Mouse (Mus musculus): ENCODE data around the gene Plxna4. TPM values are rescaled to one million over a fixed set of nuclear protein-coding genes. Genes with fewer than 3 reads are reported as not detected.

Plxna4 gene
- polyA plus RNA-seq, 1 experiment from 2014 or later: 4.1 TPM

DNA sequence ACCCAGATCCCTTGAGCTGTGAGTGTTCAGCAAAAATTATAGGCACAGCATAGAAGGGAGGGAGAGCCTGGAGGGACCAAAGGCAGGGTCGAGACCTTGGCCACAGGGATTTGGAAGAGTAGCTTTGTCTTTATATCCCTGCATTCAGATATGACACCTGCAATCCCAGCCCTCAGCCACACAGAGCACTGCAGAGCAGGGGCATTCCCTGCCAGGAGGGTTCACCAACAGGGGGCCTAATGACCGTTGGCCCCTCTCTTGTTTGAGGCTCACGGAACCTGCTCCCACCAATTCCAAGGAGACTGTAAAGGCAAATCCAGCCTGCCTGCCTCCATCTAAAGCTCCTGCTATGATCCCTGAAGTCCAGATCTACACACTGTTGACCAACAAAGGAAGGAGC is 410.1 kb downstream of the Plxna4 start:
- Histone ChIP-seq H3K36me3 (ENCODE audit: control insufficient read depth, insufficient read depth, low read length) (no peaks in the 10 kb centered on the region), H3K9me3 (ENCODE audit: control insufficient read depth, low read length) (no peaks in the 10 kb centered on the region), H3K4me1 (ENCODE audit: control insufficient read depth, insufficient read depth, low read length) (peaks cover 12% of the 10 kb centered on the region), H3K9ac (ENCODE audit: low read length) (no peak overlapping the region), H3K27ac (replicated peaks; ENCODE audit: low read depth, low read length) (no peak overlapping the region), H3K4me3 (ENCODE audit: low read depth, low read length) (no peak overlapping the region), H3K27me3 (ENCODE audit: control insufficient read depth, insufficient read depth, low read length) (no peaks in the 10 kb centered on the region), H3K4me2 (ENCODE audit: low read depth, severe bottlenecking) (no peak overlapping the region)
- WGBS: 71% methylated on average over 3 of the region's 3 CpGs
- ATAC-seq (ENCODE audit: insufficient number of reproducible peaks, low FRiP score, low TSS enrichment, low read depth) (no peak), DNase-seq (ENCODE audit: low spot score) (no peak)

DNA sequence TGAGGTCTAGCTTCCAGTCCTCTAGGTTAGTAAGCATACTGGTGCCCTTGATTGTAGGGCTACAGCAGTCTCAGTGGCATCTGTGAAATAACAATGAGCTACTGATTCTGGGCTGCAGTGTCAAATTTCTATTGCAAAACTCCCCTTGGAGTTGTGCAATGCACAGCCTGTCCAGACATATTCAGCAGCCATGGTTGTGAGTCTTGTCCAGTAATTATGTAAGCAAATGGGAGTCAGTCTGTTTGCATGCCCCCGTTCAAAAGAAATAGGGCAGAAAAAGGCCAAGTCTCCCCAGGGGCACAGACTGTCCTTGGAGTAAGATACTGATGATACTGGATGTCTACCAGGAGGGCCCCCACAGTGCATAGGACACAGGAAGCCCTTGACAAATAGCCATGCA is 420.3 kb downstream of the Plxna4 start:
- H3K9me3 ChIP-seq (ENCODE audit: control insufficient read depth, low read length): no peaks in the 10 kb centered on the region
- peaks cover 2% of the 10 kb centered on the region; the same call in 1 of the 2 replicates for H3K4me1 ChIP-seq (ENCODE audit: control insufficient read depth, insufficient read depth, low read length)
- H3K4me3 ChIP-seq (ENCODE audit: low read depth, low read length): no peak overlapping the region
- no peak overlapping the region for H3K9ac ChIP-seq (ENCODE audit: low read length)
- no peak for DNase-seq (ENCODE audit: low spot score)
- H3K27me3 ChIP-seq (ENCODE audit: control insufficient read depth, insufficient read depth, low read length): no peaks in the 10 kb centered on the region
- WGBS: 68% methylated on average over 1 of the region's 1 CpGs
- ATAC-seq (ENCODE audit: insufficient number of reproducible peaks, low FRiP score, low TSS enrichment, low read depth): no peak
- no peak overlapping the region for H3K27ac ChIP-seq (replicated peaks; ENCODE audit: low read depth, low read length)
- H3K36me3 ChIP-seq (ENCODE audit: control insufficient read depth, insufficient read depth, low read length): no peaks in the 10 kb centered on the region
- no peak overlapping the region for H3K4me2 ChIP-seq (ENCODE audit: low read depth, severe bottlenecking)

DNA sequence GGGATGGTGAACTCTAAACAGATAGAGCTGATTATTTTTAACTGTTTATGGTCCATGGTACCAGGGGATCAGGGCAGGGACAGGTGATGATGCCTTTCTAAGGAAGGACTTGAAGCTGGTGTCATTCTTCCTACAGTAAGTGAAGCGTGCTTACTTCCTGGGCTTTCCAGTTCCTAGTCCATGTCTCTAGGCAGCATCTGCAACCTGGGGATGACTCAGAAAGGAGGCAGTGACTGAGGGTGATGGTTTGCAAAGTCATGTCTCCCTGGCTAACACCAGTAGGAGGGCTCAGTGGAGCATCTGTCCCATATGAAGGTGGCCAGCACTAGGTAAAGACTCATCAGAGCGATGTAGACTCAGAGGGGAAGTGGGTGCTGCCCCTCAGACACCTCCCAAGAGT is 427.6 kb downstream of the Plxna4 start:
- Histone ChIP-seq H3K9me3 (ENCODE audit: control insufficient read depth, low read length) (no peaks in the 10 kb centered on the region), H3K36me3 (ENCODE audit: control insufficient read depth, insufficient read depth, low read length) (no peaks in the 10 kb centered on the region), H3K9ac (ENCODE audit: low read length) (no peak overlapping the region)

DNA sequence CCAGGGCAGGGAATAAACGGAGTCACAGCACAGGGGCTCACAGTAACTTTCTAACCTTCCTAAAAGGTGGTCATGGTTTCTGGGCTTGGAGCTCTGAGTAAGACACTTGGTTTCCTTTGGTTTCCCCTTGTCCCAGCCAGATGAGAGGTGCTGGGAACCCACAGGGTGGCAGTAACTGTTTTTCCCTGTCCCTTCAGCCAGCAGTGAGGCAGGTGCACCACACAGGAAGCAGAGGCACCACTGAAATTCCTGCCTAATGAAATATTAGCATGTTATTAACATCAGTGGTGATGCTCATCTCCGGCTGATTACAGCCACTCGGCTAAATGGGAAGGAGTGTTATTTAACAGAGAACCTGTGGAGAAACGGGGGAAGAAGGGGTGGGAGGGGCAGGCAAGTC is 428.1 kb downstream of the Plxna4 start:
- no peaks in the 10 kb centered on the region for H3K27me3 ChIP-seq (ENCODE audit: control insufficient read depth, insufficient read depth, low read length)

More for the DNA sequence above, 427.6 kb downstream of the Plxna4 start:
- Histone ChIP-seq H3K4me2 (ENCODE audit: low read depth, severe bottlenecking) (no peak overlapping the region), H3K27ac (replicated peaks; ENCODE audit: low read depth, low read length) (no peak overlapping the region), H3K4me1 (ENCODE audit: control insufficient read depth, insufficient read depth, low read length) (no peaks in the 10 kb centered on the region), H3K4me3 (ENCODE audit: low read depth, low read length) (no peak overlapping the region), H3K27me3 (ENCODE audit: control insufficient read depth, insufficient read depth, low read length) (no peaks in the 10 kb centered on the region)
- 80% methylated on average over 2 of the region's 2 CpGs for WGBS
- ATAC-seq (ENCODE audit: insufficient number of reproducible peaks, low FRiP score, low TSS enrichment, low read depth) (no peak), DNase-seq (ENCODE audit: low spot score) (no peak)

DNA sequence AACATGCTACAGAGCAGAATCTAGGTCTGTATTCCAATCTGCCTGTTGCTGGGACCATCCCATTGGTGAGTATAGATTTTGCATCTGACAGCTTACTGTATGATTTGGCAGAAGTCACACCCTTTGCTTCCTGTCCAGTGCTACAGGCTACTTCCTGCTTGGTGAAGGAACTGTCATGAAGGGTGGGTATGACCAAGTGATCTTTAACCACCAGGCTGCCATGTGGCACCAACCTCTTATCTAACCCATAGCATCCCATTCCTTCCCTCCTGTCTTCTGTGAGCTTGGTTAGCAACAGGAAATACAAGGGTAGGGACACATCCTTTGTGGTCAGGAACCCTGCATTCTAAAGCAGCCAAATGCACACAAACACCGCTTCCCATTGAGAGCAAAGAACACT is 429.6 kb downstream of the Plxna4 start:
- no peak overlapping the region for H3K27ac ChIP-seq (replicated peaks; ENCODE audit: low read depth, low read length)
- DNase-seq (ENCODE audit: low spot score): no peak
- H3K4me3 ChIP-seq (ENCODE audit: low read depth, low read length): no peak overlapping the region
- H3K4me2 ChIP-seq (ENCODE audit: low read depth, severe bottlenecking): no peak overlapping the region
- no peaks in the 10 kb centered on the region for H3K4me1 ChIP-seq (ENCODE audit: control insufficient read depth, insufficient read depth, low read length)
- ATAC-seq (ENCODE audit: insufficient number of reproducible peaks, low FRiP score, low TSS enrichment, low read depth): no peak
- no peak overlapping the region for H3K9ac ChIP-seq (ENCODE audit: low read length)
- H3K36me3 ChIP-seq (ENCODE audit: control insufficient read depth, insufficient read depth, low read length): no peaks in the 10 kb centered on the region
- no peaks in the 10 kb centered on the region for H3K9me3 ChIP-seq (ENCODE audit: control insufficient read depth, low read length)
- WGBS: 87% methylated on average over 1 of the region's 1 CpGs
- no peaks in the 10 kb centered on the region for H3K27me3 ChIP-seq (ENCODE audit: control insufficient read depth, insufficient read depth, low read length)

More for the DNA sequence above, 428.1 kb downstream of the Plxna4 start:
- H3K27ac ChIP-seq (replicated peaks; ENCODE audit: low read depth, low read length): no peak overlapping the region
- H3K9me3 ChIP-seq (ENCODE audit: control insufficient read depth, low read length): no peaks in the 10 kb centered on the region
- no peaks in the 10 kb centered on the region for H3K36me3 ChIP-seq (ENCODE audit: control insufficient read depth, insufficient read depth, low read length)
- no peaks in the 10 kb centered on the region for H3K4me1 ChIP-seq (ENCODE audit: control insufficient read depth, insufficient read depth, low read length)
- H3K9ac ChIP-seq (ENCODE audit: low read length): no peak overlapping the region
- no peak overlapping the region for H3K4me3 ChIP-seq (ENCODE audit: low read depth, low read length)
- 28% methylated on average over 4 of the region's 4 CpGs for WGBS
- H3K4me2 ChIP-seq (ENCODE audit: low read depth, severe bottlenecking): no peak overlapping the region
- ATAC-seq (ENCODE audit: insufficient number of reproducible peaks, low FRiP score, low TSS enrichment, low read depth) (no peak), DNase-seq (ENCODE audit: low spot score) (no peak)

DNA sequence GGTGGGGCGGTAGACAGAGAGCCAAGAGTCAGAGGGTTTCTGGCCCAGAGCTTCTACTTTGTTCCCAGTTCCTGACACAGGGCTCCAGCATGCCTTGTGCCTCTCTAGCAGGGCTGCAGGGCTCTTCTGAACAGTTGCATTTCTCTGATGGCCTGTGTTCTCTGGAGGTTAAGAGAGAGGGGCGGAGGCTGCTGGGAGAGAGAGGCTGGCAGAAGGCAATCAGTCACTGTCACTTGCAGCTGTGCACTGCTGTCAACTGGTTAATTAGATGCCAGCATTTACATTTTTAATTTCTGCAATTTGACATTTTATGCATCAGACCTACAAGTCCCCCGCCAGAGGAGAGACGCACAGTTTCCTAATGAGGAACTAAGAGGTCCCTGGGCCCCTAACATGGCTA is 434.8 kb downstream of the Plxna4 start:
- no peak overlapping the region for H3K4me3 ChIP-seq (ENCODE audit: low read depth, low read length)
- H3K36me3 ChIP-seq (ENCODE audit: control insufficient read depth, insufficient read depth, low read length): no peaks in the 10 kb centered on the region
- H3K4me2 ChIP-seq (ENCODE audit: low read depth, severe bottlenecking): no peak overlapping the region
- ATAC-seq (ENCODE audit: insufficient number of reproducible peaks, low FRiP score, low TSS enrichment, low read depth): no peak
- H3K9ac ChIP-seq (ENCODE audit: low read length): no peak overlapping the region
- no peak overlapping the region for H3K27ac ChIP-seq (replicated peaks; ENCODE audit: low read depth, low read length)
- no peak for DNase-seq (ENCODE audit: low spot score)
- H3K4me1 ChIP-seq (ENCODE audit: control insufficient read depth, insufficient read depth, low read length): no peaks in the 10 kb centered on the region
- no peaks in the 10 kb centered on the region for H3K27me3 ChIP-seq (ENCODE audit: control insufficient read depth, insufficient read depth, low read length)
- no peaks in the 10 kb centered on the region for H3K9me3 ChIP-seq (ENCODE audit: control insufficient read depth, low read length)
- WGBS: 83% methylated on average over 4 of the region's 4 CpGs

DNA sequence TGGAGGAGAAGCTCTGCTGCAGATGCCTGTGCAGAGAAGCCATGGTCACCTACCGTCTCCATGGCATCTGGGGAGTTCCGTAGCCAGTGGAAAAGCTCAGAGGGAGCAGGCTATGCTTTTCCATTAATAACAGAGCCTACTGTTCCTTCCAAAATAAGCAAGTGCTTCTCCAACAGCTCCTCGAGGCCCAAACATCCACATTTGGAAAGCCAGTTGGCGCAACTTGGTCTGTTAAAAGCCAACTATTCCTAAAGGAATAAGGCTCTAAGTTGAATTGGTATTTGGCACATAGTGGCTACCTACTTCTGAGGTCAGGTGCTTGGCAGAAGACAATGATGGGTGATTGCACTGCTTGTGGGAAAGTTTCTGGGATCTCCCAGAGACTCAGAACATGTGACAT is 437.2 kb downstream of the Plxna4 start:
- no peak overlapping the region for H3K4me3 ChIP-seq (ENCODE audit: low read depth, low read length)
- no peaks in the 10 kb centered on the region for H3K36me3 ChIP-seq (ENCODE audit: control insufficient read depth, insufficient read depth, low read length)
- no peak overlapping the region for H3K9ac ChIP-seq (ENCODE audit: low read length)
- no peak for ATAC-seq (ENCODE audit: insufficient number of reproducible peaks, low FRiP score, low TSS enrichment, low read depth)
- WGBS: 88% methylated on average over 4 of the region's 4 CpGs
- H3K9me3 ChIP-seq (ENCODE audit: control insufficient read depth, low read length): no peaks in the 10 kb centered on the region
- H3K4me1 ChIP-seq (ENCODE audit: control insufficient read depth, insufficient read depth, low read length): no peaks in the 10 kb centered on the region
- no peak overlapping the region for H3K4me2 ChIP-seq (ENCODE audit: low read depth, severe bottlenecking)
- DNase-seq (ENCODE audit: low spot score): no peak
- no peak overlapping the region for H3K27ac ChIP-seq (replicated peaks; ENCODE audit: low read depth, low read length)
- no peaks in the 10 kb centered on the region for H3K27me3 ChIP-seq (ENCODE audit: control insufficient read depth, insufficient read depth, low read length)

- H3K27me3 ChIP-seq (ENCODE audit: control insufficient read depth, insufficient read depth, low read length): no peaks in the 10 kb centered on the region
- no peaks in the 10 kb centered on the region for H3K4me1 ChIP-seq (ENCODE audit: control insufficient read depth, insufficient read depth, low read length)
- H3K4me2 ChIP-seq (ENCODE audit: low read depth, severe bottlenecking): no peak overlapping the region
- 79% methylated on average over 4 of the region's 4 CpGs for WGBS
- ATAC-seq (ENCODE audit: insufficient number of reproducible peaks, low FRiP score, low TSS enrichment, low read depth) (no peak), DNase-seq (ENCODE audit: low spot score) (no peak)
- H3K9me3 ChIP-seq (ENCODE audit: control insufficient read depth, low read length): no peaks in the 10 kb centered on the region
- H3K27ac ChIP-seq (replicated peaks; ENCODE audit: low read depth, low read length): no peak overlapping the region
- no peak overlapping the region for H3K9ac ChIP-seq (ENCODE audit: low read length)
- no peak overlapping the region for H3K4me3 ChIP-seq (ENCODE audit: low read depth, low read length)
- no peaks in the 10 kb centered on the region for H3K36me3 ChIP-seq (ENCODE audit: control insufficient read depth, insufficient read depth, low read length)
Observed at GRCm38 (mm10) chr6:32144771-32145170, 443.2 kb downstream of the Plxna4 start.

GRCm38 (mm10) chr6:32139537-32139936 is 448.5 kb downstream of the Plxna4 start:
- Histone ChIP-seq H3K27ac (replicated peaks; ENCODE audit: low read depth, low read length) (no peak overlapping the region), H3K27me3 (ENCODE audit: control insufficient read depth, insufficient read depth, low read length) (no peaks in the 10 kb centered on the region), H3K9me3 (ENCODE audit: control insufficient read depth, low read length) (no peaks in the 10 kb centered on the region), H3K4me2 (ENCODE audit: low read depth, severe bottlenecking) (no peak overlapping the region), H3K9ac (ENCODE audit: low read length) (no peak overlapping the region), H3K4me1 (ENCODE audit: control insufficient read depth, insufficient read depth, low read length) (no peaks in the 10 kb centered on the region), H3K36me3 (ENCODE audit: control insufficient read depth, insufficient read depth, low read length) (no peaks in the 10 kb centered on the region), H3K4me3 (ENCODE audit: low read depth, low read length) (no peak overlapping the region)
- WGBS: 80% methylated on average over 3 of the region's 3 CpGs
- DNase-seq (ENCODE audit: low spot score) (no peak), ATAC-seq (ENCODE audit: insufficient number of reproducible peaks, low FRiP score, low TSS enrichment, low read depth) (no peak)
